Comparison of ENCODE assay signal across 8 mouse cellular contexts in genomic region chr1:86522286-86522871, GRCm38 (mm10). TPM values are rescaled to one million over a fixed set of nuclear protein-coding genes. Genes with fewer than 3 reads are reported as not detected.
DNase-seq lines count a peak whose midpoint lies in the region; ATAC-seq and TF ChIP-seq lines count a peak whose summit lies in the region.

No protein-coding gene starts in this region.

- no peak for TF ChIP-seq POLR2A in myocyte (IDR thresholded peaks at IDR 0.05; ENCODE audit: insufficient read length, low read depth)

- no peaks in the 10 kb centered on the region for H3K27me3 ChIP-seq in heart, embryonic 16.5 days (ENCODE audit: control insufficient read depth, insufficient read depth, low read length)
- H3K27me3 ChIP-seq in limb, embryonic 13.5 days = no peaks in the 10 kb centered on the region
- H3K27me3 ChIP-seq in myocyte (ENCODE audit: control insufficient read depth, insufficient read depth, insufficient read length) = no peaks in the 10 kb centered on the region
- H3K27me3 ChIP-seq in intestine, postnatal 0 days (replicated peaks; ENCODE audit: control insufficient read depth, insufficient read depth, low read length) = no peaks in the 10 kb centered on the region

- H3K4me1 ChIP-seq in heart, embryonic 16.5 days (ENCODE audit: control insufficient read depth, insufficient read depth, low read length) = peaks cover 20% of the 10 kb centered on the region
- H3K4me1 ChIP-seq in limb, embryonic 13.5 days = peaks cover 33% of the 10 kb centered on the region
- H3K4me1 ChIP-seq in intestine, postnatal 0 days (replicated peaks; ENCODE audit: control insufficient read depth, insufficient read depth, low read length) = 0 out of 2 replicates have a peak, but pooled peaks cover 5% of the 10 kb centered on the region

- H3K4me3 ChIP-seq in heart, embryonic 16.5 days (ENCODE audit: low read length) = no peak overlapping the region
- H3K4me3 ChIP-seq in limb, embryonic 13.5 days = no peak overlapping the region
- no peak overlapping the region for H3K4me3 ChIP-seq in myocyte
- no peak overlapping the region for H3K4me3 ChIP-seq in intestine, postnatal 0 days (ENCODE audit: low read depth, low read length)

- H3K36me3 ChIP-seq in heart, embryonic 16.5 days (ENCODE audit: control insufficient read depth, insufficient read depth) = no peaks in the 10 kb centered on the region
- no peaks in the 10 kb centered on the region for H3K36me3 ChIP-seq in limb, embryonic 13.5 days
- H3K36me3 ChIP-seq in myocyte (ENCODE audit: control insufficient read depth, insufficient read depth) = no peaks in the 10 kb centered on the region
- H3K36me3 ChIP-seq in intestine, postnatal 0 days (ENCODE audit: control insufficient read depth, insufficient read depth) = no peaks in the 10 kb centered on the region

- peak overlapping the region; percentile 65 for H3K27ac ChIP-seq in heart, embryonic 16.5 days (ENCODE audit: low read length)
- H3K27ac ChIP-seq in limb, embryonic 13.5 days = peak overlapping the region; percentile 81
- no peak overlapping the region for H3K27ac ChIP-seq in intestine, postnatal 0 days (ENCODE audit: low read depth, low read length)

- H3K9ac ChIP-seq in heart, embryonic 16.5 days (ENCODE audit: low read length) = peak overlapping the region; percentile 43
- peak overlapping the region; percentile 36; the same call in 1 of the 2 replicates for H3K9ac ChIP-seq in limb, embryonic 13.5 days
- no peak overlapping the region; the same call in 1 of the 2 replicates for H3K9ac ChIP-seq in intestine, postnatal 0 days (ENCODE audit: low read depth, low read length)

- H3ac ChIP-seq in myocyte (ENCODE audit: control insufficient read depth, insufficient read length) = no peak overlapping the region

- 40% methylated on average over 7 of the region's 7 CpGs for WGBS in heart, embryonic 16.5 days
- WGBS in limb, embryonic 13.5 days = 51% methylated on average over 7 of the region's 7 CpGs
- 68% methylated on average over 7 of the region's 7 CpGs for WGBS in intestine, postnatal 0 days

- no peak for ATAC-seq in heart, embryonic 16.5 days (replicated peaks; ENCODE audit: extremely low read depth, insufficient read depth, low FRiP score)
- no peak for ATAC-seq in limb, embryonic 13.5 days (ENCODE audit: low FRiP score, low read depth)
- no peak for ATAC-seq in CD4-positive, CD25-positive, alpha-beta regulatory T cell, adult 4 months
- no peak for ATAC-seq in intestine, postnatal 0 days

- DNase-seq in lung, adult 18-20 months = peak; percentile 77 to 81
- DNase-seq in lung, postnatal 25 days (ENCODE audit: low spot score) = no peak
- peak; percentile 56 to 66 for DNase-seq in cerebellum, postnatal 25 days

- peaks cover 7% of the 10 kb centered on the region for H3K79me2 ChIP-seq in myocyte (ENCODE audit: control insufficient read depth, insufficient read depth)

- 0 out of 2 replicates have a peak overlapping the region, but pooled peaks have one; percentile 4 for H3K4me2 ChIP-seq in heart, embryonic 16.5 days (ENCODE audit: low read depth, low read length)
- no peak overlapping the region for H3K4me2 ChIP-seq in limb, embryonic 13.5 days (replicated peaks)
- peak overlapping the region; percentile 40 for H3K4me2 ChIP-seq in myocyte (ENCODE audit: low read depth)
- H3K4me2 ChIP-seq in intestine, postnatal 0 days (replicated peaks; ENCODE audit: low read depth) = no peak overlapping the region

- TF ChIP-seq CTCF in intestine, postnatal 0 days (IDR thresholded peaks at IDR 0.05; ENCODE audit: low read depth) = no peak

- no peaks in the 10 kb centered on the region for H3K9me3 ChIP-seq in heart, embryonic 16.5 days (replicated peaks; ENCODE audit: control insufficient read depth, low read length)
- H3K9me3 ChIP-seq in limb, embryonic 13.5 days = no peaks in the 10 kb centered on the region
- no peaks in the 10 kb centered on the region for H3K9me3 ChIP-seq in intestine, postnatal 0 days (ENCODE audit: control insufficient read depth)

TF ChIP-seq in myocyte, 11 proteins besides CTCF, POLR2A, EP300 and RAD21:
- TF ChIP-seq REST (IDR thresholded peaks at IDR 0.05; ENCODE audit: insufficient read depth, insufficient read length) (no peak), USF1 (IDR thresholded peaks at IDR 0.05; ENCODE audit: low read depth) (no peak), TCF12 (IDR thresholded peaks at IDR 0.05; ENCODE audit: insufficient read depth, poor library complexity, severe bottlenecking) (no peak), MYOG (IDR thresholded peaks at IDR 0.05; ENCODE audit: control insufficient read depth in 1 of 3, insufficient read depth in 1 of 3, insufficient read length in 2 of 3, low read depth in 2 of 3) (peak in 1 of 3 experiments; percentile 64), CEBPB (IDR thresholded peaks at IDR 0.05; ENCODE audit: insufficient read depth, poor library complexity, severe bottlenecking) (peak; percentile 85), POLR2AphosphoS2 (IDR thresholded peaks at IDR 0.05; ENCODE audit: insufficient read length, low read depth) (no peak), SRF (IDR thresholded peaks at IDR 0.05; ENCODE audit: control insufficient read depth, insufficient read length, low read depth) (no peak), E2F4 (IDR thresholded peaks at IDR 0.05; ENCODE audit: insufficient read depth) (peak; percentile 59), MYOD1 (IDR thresholded peaks at IDR 0.05; ENCODE audit: control insufficient read depth in 1 of 3, insufficient read length in 2 of 3, low read depth in 2 of 3) (peak in 2 of 3 experiments; percentile 15 to 63), TCF3 (IDR thresholded peaks at IDR 0.05; ENCODE audit: insufficient read length, low read depth) (no peak), MAX (IDR thresholded peaks at IDR 0.05; ENCODE audit: low read depth) (no peak)
TF ChIP-seq in myocyte: peak in this region for 4.

RNA-seq across cellular contexts. Expression of gene Ptma, which starts 4.1 kb away (rescaled TPM):
- 702 and 1,064 TPM in 2 replicates for polyA plus RNA-seq in heart, embryonic 16.5 days (2015; fragmentation: Nextera tagmentation; extraction: Ambion mirVana)
- 2,828 and 3,051 TPM in 2 replicates for polyA plus RNA-seq in limb, embryonic 13.5 days (2015; fragmentation: Nextera tagmentation; extraction: Ambion mirVana)
- 593 TPM for polyA plus RNA-seq in myocyte (2012; fragmentation: generic; extraction: Trizol)
- polyA plus RNA-seq in CD4-positive, CD25-positive, alpha-beta regulatory T cell, adult 4 months (2017; shearing (Covaris generic)) = 1,000 to 10,000 TPM; 2,790 to 2,877 TPM
- polyA plus RNA-seq in intestine, postnatal 0 days (2015; fragmentation: Nextera tagmentation; extraction: Ambion mirVana) = 1,008 and 1,098 TPM in 2 replicates

Comparison
In these comparisons a context has a peak if more than half of its experiments do, and no peak if none do; other contexts are left out.
1. H3K4me2 ChIP-seq: peak in heart, embryonic 16.5 days (single experiment) and myocyte (single experiment); none in limb, embryonic 13.5 days (single experiment) and intestine, postnatal 0 days (single experiment).